Mouse (Mus musculus) heart, postnatal 4 days (tissue): ENCODE data around the gene Fbxl21. TPM values are rescaled to one million over a fixed set of nuclear protein-coding genes. Genes with fewer than 3 reads are reported as not detected.

Experiments used
- DNase-seq: peaks from one replicate; pipeline ENCODE4 v3.0.0; 2021
- total RNA-seq, 2 experiments: library from RNA; stranded (reverse); gene quantifications; 2 replicates each; pipeline ENCODE4 v1.2.3; 2021

Fbxl21 gene
- total RNA-seq, 2 experiments from 2014 or later: 0.72 to 0.88 TPM

GRCm38 (mm10) chr13:56535570-56535969 lies 13.3 kb downstream of the Fbxl21 start:
- no peak for DNase-seq

GRCm38 (mm10) chr13:56537026-56537425 lies 14.8 kb downstream of the Fbxl21 start:
- DNase-seq: no peak

- DNase-seq: peak; percentile 58
Measured at GRCm38 (mm10) chr13:56539846-56540245, 17.6 kb downstream of the Fbxl21 start.

- DNase-seq: no peak
Measured at GRCm38 (mm10) chr13:56543805-56544204, 21.5 kb downstream of the Fbxl21 start.

- DNase-seq: no peak
Measured at GRCm38 (mm10) chr13:56544956-56545355, 22.7 kb downstream of the Fbxl21 start.

- DNase-seq: no peak
Measured at GRCm38 (mm10) chr13:56548401-56548800, 26.1 kb downstream of the Fbxl21 start, which contains the start of gene Lect2. Gene Lect2, minus strand, starts transcription at chr13:56548502.

GRCm38 (mm10) chr13:56549364-56549763 lies 27.1 kb downstream of the Fbxl21 start:
- DNase-seq: peak; percentile 61

- peak; percentile 54 for DNase-seq
Measured at GRCm38 (mm10) chr13:56550574-56550973, 28.3 kb downstream of the Fbxl21 start.

GRCm38 (mm10) chr13:56551661-56552060 lies 29.4 kb downstream of the Fbxl21 start:
- DNase-seq: no peak

GRCm38 (mm10) chr13:56553923-56554322 lies 31.7 kb downstream of the Fbxl21 start:
- DNase-seq: no peak

- DNase-seq: peak; percentile 25
Measured at GRCm38 (mm10) chr13:56554409-56554808, 32.1 kb downstream of the Fbxl21 start.

- peak; percentile 65 for DNase-seq
Measured at GRCm38 (mm10) chr13:56555957-56556356, 33.7 kb downstream of the Fbxl21 start.

GRCm38 (mm10) chr13:56556701-56557100 lies 34.4 kb downstream of the Fbxl21 start:
- no peak for DNase-seq

- DNase-seq: no peak
Measured at GRCm38 (mm10) chr13:56558811-56559210, 36.5 kb downstream of the Fbxl21 start.

GRCm38 (mm10) chr13:56559841-56560370 lies 37.6 kb downstream of the Fbxl21 start:
- DNase-seq: no peak

- DNase-seq: no peak
Measured at GRCm38 (mm10) chr13:56561129-56561528, 38.9 kb downstream of the Fbxl21 start.

GRCm38 (mm10) chr13:56563075-56563474 lies 40.8 kb downstream of the Fbxl21 start:
- DNase-seq: peak; percentile 61

GRCm38 (mm10) chr13:56566336-56566735 lies 44.1 kb downstream of the Fbxl21 start:
- peak; percentile 32 for DNase-seq

GRCm38 (mm10) chr13:56571645-56572044 lies 49.4 kb downstream of the Fbxl21 start:
- DNase-seq: no peak

- DNase-seq: no peak
Measured at GRCm38 (mm10) chr13:56575074-56575473, 52.8 kb downstream of the Fbxl21 start.

GRCm38 (mm10) chr13:56575701-56576321 lies 53.5 kb downstream of the Fbxl21 start:
- DNase-seq: peak; percentile 83

GRCm38 (mm10) chr13:56578097-56578496 lies 55.8 kb downstream of the Fbxl21 start:
- no peak for DNase-seq

GRCm38 (mm10) chr13:56580450-56580849 lies 58.2 kb downstream of the Fbxl21 start:
- no peak for DNase-seq

- DNase-seq: no peak
Measured at GRCm38 (mm10) chr13:56581512-56581911, 59.2 kb downstream of the Fbxl21 start.
